Mouse (Mus musculus) embryonic facial prominence, embryonic 11.5 days (tissue): ENCODE data around the gene Gm30191. TPM values are rescaled to one million over a fixed set of nuclear protein-coding genes. Genes with fewer than 3 reads are reported as not detected.

ENCODE experiments used
- ATAC-seq: fragments of 200-750 bp; cut with Nextera tagmentation; replicated peaks from 2 replicates; pipeline ENCODE4 v1.8.0; 2017; ENCODE audit warnings: low read depth; ENCODE audit not compliant: insufficient number of reproducible peaks, low FRiP score, low TSS enrichment
- DNase-seq: peaks from one replicate; pipeline ENCODE4 v3.0.0-alpha.2; 2015; ENCODE audit warnings: low spot score
- H3K27ac ChIP-seq: fragments of 300-500 bp; sonication (generic); replicated peaks from 2 replicates; pipeline ENCODE4 v1.5.1; 2014; ENCODE audit warnings: mild to moderate bottlenecking, low read depth, low read length, control low read depth
- H3K27me3 ChIP-seq: fragments of 300-500 bp; sonication (generic); 2 replicates; pipeline ENCODE4 v1.6.1; 2014; ENCODE audit warnings: mild to moderate bottlenecking, low read length, moderate library complexity, mixed read lengths; ENCODE audit not compliant: control insufficient read depth, insufficient read depth
- H3K36me3 ChIP-seq: fragments of 300-500 bp; sonication (generic); replicated peaks from 2 replicates; pipeline ENCODE4 v1.6.1; 2014; ENCODE audit warnings: low read depth, mild to moderate bottlenecking, low read length, moderate library complexity, mixed read lengths; ENCODE audit not compliant: control insufficient read depth, insufficient read depth
- H3K4me1 ChIP-seq: fragments of 300-500 bp; sonication (generic); 2 replicates; pipeline ENCODE4 v1.6.1; 2014; ENCODE audit warnings: low read length, mixed read lengths; ENCODE audit not compliant: control insufficient read depth, insufficient read depth
- H3K4me2 ChIP-seq: fragments of 300-500 bp; sonication (generic); 2 replicates; pipeline ENCODE4 v1.6.1; 2014; ENCODE audit warnings: low read depth, mild to moderate bottlenecking, control low read depth, low read length, moderate library complexity
- H3K4me3 ChIP-seq: fragments of 300-500 bp; sonication (generic); 2 replicates; pipeline ENCODE4 v1.5.1; 2014; ENCODE audit warnings: low read depth, low read length, control low read depth
- H3K9ac ChIP-seq: fragments of 300-500 bp; sonication (generic); replicated peaks from 2 replicates; pipeline ENCODE4 v1.6.1; 2014; ENCODE audit warnings: mild to moderate bottlenecking, control low read depth, low read length
- H3K9me3 ChIP-seq: fragments of 300-500 bp; sonication (generic); replicated peaks from 2 replicates; pipeline ENCODE4 v1.6.1; 2016; ENCODE audit warnings: mild to moderate bottlenecking, low read length, inconsistent platforms, mixed read lengths; ENCODE audit not compliant: control insufficient read depth
- WGBS: fragments of 180-500 bp; shearing (Covaris S2); extraction: QIAGEN DNeasy Blood & Tissue Kit; methylation state at CpG from one replicate; pipeline ENCODE4 v1.1.7; 2014; 5-methylcytosine and 5-hydroxymethylcytosine counted together
- polyA plus RNA-seq: library from polyadenylated mRNA; unstranded; fragments of >200 nt; fragmentation: Nextera tagmentation; extraction: Ambion mirVana; gene quantifications from 2 replicates; pipeline ENCODE4 v1.2.1, GENCODE M21; 2014

Gene Gm30191
- polyA plus RNA-seq, 1 experiment from 2014 or later, result not detected

GRCm38 (mm10) chr4:134296523-134296922, 49.8 kb downstream of the Gm30191 start:
- ATAC-seq, result no peak
- H3K4me1 ChIP-seq, result no peaks in the 10 kb centered on the region
- DNase-seq, result no peak
- no peak overlapping the region for H3K9ac ChIP-seq
- H3K4me2 ChIP-seq, result no peak overlapping the region
- H3K36me3 ChIP-seq, result no peaks in the 10 kb centered on the region
- WGBS, result 92% methylated on average over 4 of the region's 4 CpGs
- H3K4me3 ChIP-seq, result no peak overlapping the region
- no peaks in the 10 kb centered on the region for H3K27me3 ChIP-seq
- H3K27ac ChIP-seq, result no peak overlapping the region
- H3K9me3 ChIP-seq, result no peaks in the 10 kb centered on the region

GRCm38 (mm10) chr4:134297369-134297768, 50.6 kb downstream of the Gm30191 start:
- ATAC-seq, result no peak

DNA sequence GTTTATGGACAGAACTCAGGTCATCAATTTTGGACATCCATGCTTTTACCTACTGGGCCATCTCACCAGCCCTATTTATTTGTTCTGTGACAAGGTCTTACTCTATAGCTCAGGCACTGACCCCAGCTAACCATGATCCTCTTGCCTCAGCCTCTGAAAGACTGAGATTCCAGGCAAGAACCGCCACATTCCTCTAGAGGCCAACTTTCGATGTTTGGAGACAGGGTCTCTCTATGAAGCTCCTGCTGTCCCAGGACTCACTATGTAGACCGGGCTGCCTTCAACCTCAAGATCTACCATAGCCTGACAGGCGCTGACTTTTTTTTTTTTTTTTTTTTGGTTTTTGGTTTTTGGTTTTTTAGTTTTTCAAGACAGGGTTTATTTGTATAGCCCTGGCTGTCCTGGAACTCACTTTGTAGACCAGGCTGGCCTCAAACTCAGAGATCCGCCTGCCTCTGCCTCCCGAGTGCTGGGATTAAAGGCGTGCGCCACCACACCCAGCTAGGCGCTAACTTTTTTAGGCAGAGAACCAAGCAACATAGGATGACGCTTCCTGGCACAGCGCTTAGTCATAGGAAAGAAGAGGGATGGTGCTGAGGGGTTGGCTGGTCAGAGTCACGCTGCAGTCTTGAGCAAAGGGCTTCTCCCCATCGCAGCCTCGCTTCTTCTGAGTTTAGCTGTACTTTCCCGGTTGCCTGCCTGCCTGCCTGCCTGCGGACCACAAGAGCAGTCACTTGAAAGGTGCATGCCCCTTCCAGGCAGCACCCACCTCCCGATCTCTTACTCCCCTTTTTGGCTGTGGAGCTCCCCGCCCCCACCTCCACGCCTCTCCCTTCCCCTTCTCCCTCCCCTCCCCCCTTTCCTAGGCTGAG, 52.1 kb downstream of the Gm30191 start:
- no peak for ATAC-seq
- WGBS, result 73% methylated on average over 19 of the region's 19 CpGs

More at GRCm38 (mm10) chr4:134297369-134297768, 50.6 kb downstream of the Gm30191 start:
- DNase-seq, result no peak
- Histone ChIP-seq H3K4me2 (no peak overlapping the region), H3K27ac (no peak overlapping the region), H3K27me3 (no peaks in the 10 kb centered on the region), H3K9ac (no peak overlapping the region), H3K9me3 (no peaks in the 10 kb centered on the region), H3K36me3 (no peaks in the 10 kb centered on the region), H3K4me3 (no peak overlapping the region), H3K4me1 (no peaks in the 10 kb centered on the region)
- WGBS, result 94% methylated on average over 8 of the region's 8 CpGs

GRCm38 (mm10) chr4:134299498-134299810, 52.7 kb downstream of the Gm30191 start:
- WGBS, result 76% methylated on average over 4 of the region's 4 CpGs
- no peaks in the 10 kb centered on the region for H3K4me1 ChIP-seq
- H3K4me3 ChIP-seq, result no peak overlapping the region
- H3K9ac ChIP-seq, result no peak overlapping the region
- H3K4me2 ChIP-seq, result no peak overlapping the region
- DNase-seq, result no peak
- no peaks in the 10 kb centered on the region for H3K9me3 ChIP-seq
- no peaks in the 10 kb centered on the region for H3K27me3 ChIP-seq
- H3K27ac ChIP-seq, result no peak overlapping the region
- ATAC-seq, result no peak
- H3K36me3 ChIP-seq, result no peaks in the 10 kb centered on the region

More for the DNA sequence above, 52.1 kb downstream of the Gm30191 start:
- Histone ChIP-seq H3K27me3 (no peaks in the 10 kb centered on the region), H3K36me3 (no peaks in the 10 kb centered on the region), H3K4me2 (no peak overlapping the region), H3K4me3 (no peak overlapping the region), H3K4me1 (no peaks in the 10 kb centered on the region), H3K27ac (no peak overlapping the region), H3K9me3 (no peaks in the 10 kb centered on the region), H3K9ac (no peak overlapping the region)
- DNase-seq, result no peak

Other genes with a start within 250 kb of the Gm30191 start
- 38.1 and 46.1 TPM in 2 replicates for gene Dhdds, start 246.0 kb upstream of the Gm30191 start, polyA plus RNA-seq
- 0.49 and 2.2 TPM in 2 replicates for gene Lin28a, start 228.1 kb upstream of the Gm30191 start, polyA plus RNA-seq
- not detected in 2 replicates for gene Zfp683, start 193.1 kb upstream of the Gm30191 start, polyA plus RNA-seq
- 1.8 and 3.6 TPM in 2 replicates for gene Crybg2, start 186.1 kb upstream of the Gm30191 start, polyA plus RNA-seq
- gene Cd52, start 151.9 kb upstream of the Gm30191 start, polyA plus RNA-seq, result 5.2 and 5.4 TPM in 2 replicates
- 5.7 and 6.0 TPM in 2 replicates for gene Ubxn11, start 144.4 kb upstream of the Gm30191 start, polyA plus RNA-seq
- 316 TPM in 2 replicates for gene Sh3bgrl3, start 118.1 kb upstream of the Gm30191 start, polyA plus RNA-seq
- 27.5 and 29.4 TPM in 2 replicates for gene Cep85, start 59.8 kb upstream of the Gm30191 start, polyA plus RNA-seq
- gene Gm7534, start 43.9 kb upstream of the Gm30191 start, polyA plus RNA-seq, result 0.14 TPM in 2 replicates
- 0.14 TPM in 1 of 2 replicates, not detected in the other for gene Catsper4, start 19.6 kb upstream of the Gm30191 start, polyA plus RNA-seq
- gene Cnksr1, start 8.5 kb upstream of the Gm30191 start, polyA plus RNA-seq, result 0.93 and 1.1 TPM in 2 replicates
- 0.39 and 0.65 TPM in 2 replicates for gene E130218I03Rik, start 3.3 kb upstream of the Gm30191 start, polyA plus RNA-seq
- 16.5 and 18.3 TPM in 2 replicates for gene Zfp593, start 1.3 kb upstream of the Gm30191 start, polyA plus RNA-seq
- 5.7 and 7.7 TPM in 2 replicates for gene Grrp1, start 7.2 kb downstream of the Gm30191 start, polyA plus RNA-seq
- 22.8 and 24.4 TPM in 2 replicates for gene Pdik1l, start 41.0 kb downstream of the Gm30191 start, polyA plus RNA-seq
- gene Trim63, start 68.2 kb downstream of the Gm30191 start, polyA plus RNA-seq, result 0.39 TPM in 1 of 2 replicates, not detected in the other
- 0.07 TPM in 1 of 2 replicates, not detected in the other for gene Slc30a2, start 96.2 kb downstream of the Gm30191 start, polyA plus RNA-seq
- 0.38 and 0.71 TPM in 2 replicates for gene Extl1, start 136.9 kb downstream of the Gm30191 start, polyA plus RNA-seq
- 9.4 and 9.9 TPM in 2 replicates for gene Pafah2, start 149.4 kb downstream of the Gm30191 start, polyA plus RNA-seq
- gene Stmn1, start 221.4 kb downstream of the Gm30191 start, polyA plus RNA-seq, result 3,252 and 3,396 TPM in 2 replicates
- 0.87 and 0.93 TPM in 2 replicates for gene Paqr7, start 249.8 kb downstream of the Gm30191 start, polyA plus RNA-seq